Mouse (Mus musculus): ENCODE data around the gene Dusp1. TPM values are rescaled to one million over a fixed set of nuclear protein-coding genes. Genes with fewer than 3 reads are reported as not detected.
A peak's percentile ranks its signal among the peaks of the same experiment; 100 is the strongest.

The Dusp1 gene
- total RNA-seq, 2 experiments from 2014 or later, result 58.9 to 280 TPM

- ATAC-seq (ENCODE audit: poor library complexity, severe bottlenecking), result no peak
Measured at GRCm38 (mm10) chr17:26506031-26506641, 55.8 kb downstream of the Dusp1 start.

GRCm38 (mm10) chr17:26505181-26505581, 56.7 kb downstream of the Dusp1 start:
- no peak for ATAC-seq (ENCODE audit: poor library complexity, severe bottlenecking)

GRCm38 (mm10) chr17:26503981-26504671, 57.8 kb downstream of the Dusp1 start:
- no peak for ATAC-seq (ENCODE audit: poor library complexity, severe bottlenecking)

GRCm38 (mm10) chr17:26502808-26503671, 58.9 kb downstream of the Dusp1 start:
- ATAC-seq (ENCODE audit: poor library complexity, severe bottlenecking), result peak; percentile 57

- peak; percentile 33 for ATAC-seq (ENCODE audit: poor library complexity, severe bottlenecking)
Measured at GRCm38 (mm10) chr17:26501826-26502225, 60.1 kb downstream of the Dusp1 start.

GRCm38 (mm10) chr17:26498626-26499025, 63.3 kb downstream of the Dusp1 start:
- ATAC-seq (ENCODE audit: poor library complexity, severe bottlenecking), result no peak

- ATAC-seq (ENCODE audit: poor library complexity, severe bottlenecking), result peak; percentile 87
Measured at GRCm38 (mm10) chr17:26497416-26497923, 64.5 kb downstream of the Dusp1 start.

- no peak for ATAC-seq (ENCODE audit: poor library complexity, severe bottlenecking)
Measured at GRCm38 (mm10) chr17:26494642-26495468, 67.1 kb downstream of the Dusp1 start.

GRCm38 (mm10) chr17:26492246-26492645, 69.7 kb downstream of the Dusp1 start:
- ATAC-seq (ENCODE audit: poor library complexity, severe bottlenecking), result no peak

- no peak for ATAC-seq (ENCODE audit: poor library complexity, severe bottlenecking)
Measured at GRCm38 (mm10) chr17:26490910-26491309, 71.0 kb downstream of the Dusp1 start.

- no peak for ATAC-seq (ENCODE audit: poor library complexity, severe bottlenecking)
Measured at GRCm38 (mm10) chr17:26490072-26490471, 71.9 kb downstream of the Dusp1 start.

- ATAC-seq (ENCODE audit: poor library complexity, severe bottlenecking), result no peak
Measured at GRCm38 (mm10) chr17:26488711-26489403, 73.1 kb downstream of the Dusp1 start.

GRCm38 (mm10) chr17:26487917-26488316, 74.0 kb downstream of the Dusp1 start:
- no peak for ATAC-seq (ENCODE audit: poor library complexity, severe bottlenecking)

- ATAC-seq (ENCODE audit: poor library complexity, severe bottlenecking), result peak; percentile 59
Measured at GRCm38 (mm10) chr17:26487266-26487665, 74.7 kb downstream of the Dusp1 start.

- ATAC-seq (ENCODE audit: poor library complexity, severe bottlenecking), result no peak
Measured at GRCm38 (mm10) chr17:26484626-26485421, 77.1 kb downstream of the Dusp1 start.

GRCm38 (mm10) chr17:26480956-26481355, 81.0 kb downstream of the Dusp1 start:
- 0 out of 2 replicates have a peak, but pooled peaks have one; percentile 69 for ATAC-seq (ENCODE audit: poor library complexity, severe bottlenecking)

GRCm38 (mm10) chr17:26479619-26480018, 82.3 kb downstream of the Dusp1 start:
- ATAC-seq (ENCODE audit: poor library complexity, severe bottlenecking), result no peak

- no peak for ATAC-seq (ENCODE audit: poor library complexity, severe bottlenecking)
Measured at GRCm38 (mm10) chr17:26478672-26479071, 83.3 kb downstream of the Dusp1 start.

- no peak for ATAC-seq (ENCODE audit: poor library complexity, severe bottlenecking)
Measured at GRCm38 (mm10) chr17:26476871-26477270, 85.1 kb downstream of the Dusp1 start.

Measured in megakaryocyte, adult 5-6 weeks (primary cell).